Mouse (Mus musculus) liver, embryonic 11.5 days (tissue): ENCODE measurements around the gene Krt14. TPM values are rescaled to one million over a fixed set of nuclear protein-coding genes. Genes with fewer than 3 reads are reported as not detected.

Experiments used
- polyA plus RNA-seq: library from polyadenylated mRNA; unstranded; fragments of >200 nt; fragmentation: Nextera tagmentation; extraction: Ambion mirVana; gene quantifications from 2 replicates; pipeline ENCODE4 v1.2.1, GENCODE M21; 2014

Gene Krt14
- polyA plus RNA-seq, 1 experiment from 2014 or later = 2.3 TPM

Other genes starting within 250 kb of the Krt14 start
- not detected in 2 replicates for gene Krtap29-1, start 228.5 kb downstream of the Krt14 start, polyA plus RNA-seq
- not detected in 2 replicates for gene Krtap16-1, start 221.0 kb downstream of the Krt14 start, polyA plus RNA-seq
- not detected in 2 replicates for gene Krtap17-1, start 213.6 kb downstream of the Krt14 start, polyA plus RNA-seq
- not detected in 2 replicates for gene Krt33a, start 191.3 kb downstream of the Krt14 start, polyA plus RNA-seq
- gene Krt33b, start 177.7 kb downstream of the Krt14 start, polyA plus RNA-seq = not detected in 2 replicates
- not detected in 2 replicates for gene Krt34, start 166.0 kb downstream of the Krt14 start, polyA plus RNA-seq
- gene Krt31, start 157.0 kb downstream of the Krt14 start, polyA plus RNA-seq = not detected in 2 replicates
- not detected in 2 replicates for gene Krt32, start 119.3 kb downstream of the Krt14 start, polyA plus RNA-seq
- gene Krt35, start 111.3 kb downstream of the Krt14 start, polyA plus RNA-seq = not detected in 2 replicates
- gene Krt36, start 101.9 kb downstream of the Krt14 start, polyA plus RNA-seq = not detected in 2 replicates
- 0.14 TPM in 1 of 2 replicates, not detected in the other for gene Krt13, start 86.0 kb downstream of the Krt14 start, polyA plus RNA-seq
- gene Krt15, start 71.6 kb downstream of the Krt14 start, polyA plus RNA-seq = 0.25 TPM in 1 of 2 replicates, not detected in the other
- 9.6 and 12.4 TPM in 2 replicates for gene Krt19, start 58.9 kb downstream of the Krt14 start, polyA plus RNA-seq
- gene Krt9, start 14.3 kb downstream of the Krt14 start, polyA plus RNA-seq = not detected in 2 replicates
- gene Krt16, start 41.4 kb upstream of the Krt14 start, polyA plus RNA-seq = not detected in 2 replicates
- gene Krt17, start 53.5 kb upstream of the Krt14 start, polyA plus RNA-seq = 0.32 and 0.42 TPM in 2 replicates
- gene Krt42, start 62.3 kb upstream of the Krt14 start, polyA plus RNA-seq = not detected in 2 replicates
- gene Eif1, start 112.3 kb upstream of the Krt14 start, polyA plus RNA-seq = 2,121 and 2,222 TPM in 2 replicates
- gene Gast, start 126.9 kb upstream of the Krt14 start, polyA plus RNA-seq = not detected in 2 replicates
- gene Hap1, start 148.6 kb upstream of the Krt14 start, polyA plus RNA-seq = 0.82 and 1.5 TPM in 2 replicates
- gene Jup, start 190.2 kb upstream of the Krt14 start, polyA plus RNA-seq = 38.8 and 41.6 TPM in 2 replicates
- 24.5 and 25.8 TPM in 2 replicates for gene P3h4, start 207.3 kb upstream of the Krt14 start, polyA plus RNA-seq
- gene Fkbp10, start 208.1 kb upstream of the Krt14 start, polyA plus RNA-seq = 39.9 and 43.2 TPM in 2 replicates
- gene Nt5c3b, start 234.3 kb upstream of the Krt14 start, polyA plus RNA-seq = 70.4 and 74.0 TPM in 2 replicates
- 0.31 and 0.36 TPM in 2 replicates for gene Klhl10, start 234.4 kb upstream of the Krt14 start, polyA plus RNA-seq